Mouse (Mus musculus) neural tube, embryonic 10.5 days (tissue): ENCODE data around the gene St6galnac5.
"Not testable (repeated sequence)": the region's sequence is repeated elsewhere in the genome, so short reads cannot be mapped to it uniquely, and the experiment has no call there.

ENCODE experiments used
- DNase-seq: peaks from one replicate; pipeline ENCODE4 v3.0.0-alpha.2; 2017; ENCODE audit warnings: low spot score; ENCODE audit errors: extremely low spot score

St6galnac5 gene

DNA sequence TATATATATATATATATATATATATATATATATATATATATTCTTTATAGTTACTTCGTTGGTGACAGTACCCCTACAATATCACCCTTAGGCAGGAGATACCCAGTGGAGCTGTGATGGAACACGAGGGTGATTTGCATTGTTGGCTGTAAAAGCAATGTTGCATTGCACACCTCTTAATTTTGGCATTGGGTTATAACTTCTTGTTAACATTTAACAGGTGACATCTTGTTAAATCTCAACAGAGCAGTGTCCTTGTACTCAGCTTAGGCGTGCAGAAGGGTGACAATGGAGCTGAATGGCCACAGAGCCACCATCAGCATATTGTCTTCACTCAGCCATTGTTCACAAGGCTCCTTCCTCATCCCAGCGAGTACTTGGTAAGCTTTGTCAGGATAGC lies 185.8 kb downstream of the St6galnac5 start:
- DNase-seq = no peak

DNA sequence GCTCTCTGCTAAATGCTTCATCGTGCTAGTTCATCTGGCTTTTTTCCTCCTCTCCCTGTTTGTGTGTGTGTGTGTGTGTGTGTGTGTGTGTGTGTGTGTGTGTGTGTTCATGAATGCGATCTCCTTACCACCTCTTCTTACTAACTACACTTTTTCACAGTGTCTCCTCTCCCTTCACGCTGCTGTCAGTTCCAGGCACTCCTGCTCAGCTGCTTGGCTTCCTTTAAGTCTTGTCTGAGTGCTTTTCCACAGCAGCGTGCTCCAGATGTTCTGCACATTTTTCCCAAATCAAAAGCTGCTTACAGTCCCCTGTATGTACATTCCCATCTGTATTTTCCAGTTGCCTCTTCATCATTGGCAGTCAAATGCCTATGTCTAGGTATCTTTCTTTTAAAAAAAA lies 189.0 kb downstream of the St6galnac5 start:
- DNase-seq = no peak

DNA sequence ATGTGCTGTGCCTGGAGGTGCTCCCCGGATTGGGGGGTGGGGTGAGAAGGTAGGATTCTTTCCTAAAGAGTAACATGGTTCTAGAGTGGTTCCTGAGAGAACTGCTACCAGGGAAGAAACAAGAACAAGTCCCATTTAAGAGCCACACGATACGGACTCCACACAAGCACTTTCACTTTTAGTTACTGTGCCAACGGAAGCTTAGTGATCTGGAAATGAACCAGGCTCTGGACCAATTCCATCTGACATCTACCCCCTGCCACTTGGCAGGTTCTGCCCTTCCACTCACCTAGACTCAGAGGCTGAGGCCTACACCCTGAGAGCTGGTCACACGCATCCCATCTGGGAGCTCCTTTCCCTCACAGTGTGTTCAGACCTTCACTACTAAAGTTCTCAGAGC lies 189.4 kb downstream of the St6galnac5 start:
- DNase-seq = no peak

DNA sequence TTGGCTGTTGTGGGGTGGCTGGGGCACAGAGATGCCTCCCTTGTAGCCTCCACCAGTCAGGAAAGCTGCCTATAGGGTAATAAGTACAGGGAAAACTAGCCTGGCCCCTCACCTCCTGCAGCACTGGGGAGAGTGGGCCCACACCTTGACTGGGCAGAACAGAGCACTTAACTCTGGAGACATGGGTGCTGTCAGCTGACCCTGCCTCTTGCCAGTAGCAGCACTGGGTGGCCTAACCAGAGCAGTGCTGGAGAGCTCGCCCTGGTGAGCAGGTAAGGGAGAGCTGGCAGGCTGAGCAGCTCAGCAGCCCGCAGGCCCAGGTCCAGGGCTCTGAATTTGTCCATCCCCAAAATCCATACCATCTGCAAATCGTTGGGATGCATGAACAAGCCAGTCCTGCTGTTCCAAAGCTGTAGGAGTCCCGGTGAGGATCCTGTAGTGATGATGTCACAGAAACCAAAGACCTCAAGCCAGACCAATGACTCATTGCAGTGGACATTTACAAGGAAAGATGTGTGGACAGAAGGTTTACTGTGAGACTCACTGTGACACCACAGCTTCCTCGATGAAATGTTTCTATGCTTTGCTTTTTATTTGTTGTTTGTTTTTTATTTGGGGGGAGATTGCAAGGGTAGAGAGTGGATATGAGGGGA lies 193.6 kb downstream of the St6galnac5 start:
- DNase-seq = not testable (repeated sequence)

DNA sequence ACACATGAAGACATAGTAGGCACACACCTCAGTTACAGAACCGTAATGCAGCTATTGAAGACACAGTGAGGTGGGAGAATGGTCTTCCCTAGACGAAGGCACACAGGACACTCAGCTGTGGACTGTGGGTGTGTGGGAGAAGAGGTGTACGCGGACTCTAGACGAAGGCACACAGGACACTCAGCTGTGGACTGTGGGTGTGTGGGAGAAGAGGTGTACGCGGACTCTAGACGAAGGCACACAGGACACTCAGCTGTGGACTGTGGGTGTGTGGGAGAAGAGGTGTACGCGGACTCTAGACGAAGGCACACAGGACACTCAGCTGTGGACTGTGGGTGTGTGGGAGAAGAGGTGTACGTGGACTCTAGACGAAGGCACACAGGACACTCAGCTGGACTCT lies 197.7 kb downstream of the St6galnac5 start:
- DNase-seq = not testable (repeated sequence)

- DNase-seq = peak; percentile 71
These were observed 198.3 kb downstream of the St6galnac5 start for GRCm38 (mm10) chr3:152783792-152784191.

DNA sequence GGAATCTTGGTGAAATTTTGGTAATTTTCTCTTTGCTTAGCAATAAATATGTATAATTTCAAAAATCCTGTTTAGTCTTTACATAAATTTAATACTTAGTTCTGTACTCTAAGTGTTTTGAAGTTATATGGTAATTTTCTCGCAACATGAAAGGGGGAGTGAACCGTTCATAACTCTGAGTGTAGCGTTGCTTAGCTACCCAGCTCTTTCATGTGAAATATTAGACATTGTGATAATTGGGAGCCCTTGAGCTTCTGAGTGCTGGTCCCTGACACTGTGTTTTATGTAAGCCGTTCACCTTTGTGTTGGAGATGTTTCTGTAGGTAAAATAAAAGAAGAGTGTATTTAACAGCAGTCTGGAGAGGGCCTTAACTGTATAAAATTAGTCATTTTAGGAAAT lies 202.2 kb downstream of the St6galnac5 start:
- no peak for DNase-seq

DNA sequence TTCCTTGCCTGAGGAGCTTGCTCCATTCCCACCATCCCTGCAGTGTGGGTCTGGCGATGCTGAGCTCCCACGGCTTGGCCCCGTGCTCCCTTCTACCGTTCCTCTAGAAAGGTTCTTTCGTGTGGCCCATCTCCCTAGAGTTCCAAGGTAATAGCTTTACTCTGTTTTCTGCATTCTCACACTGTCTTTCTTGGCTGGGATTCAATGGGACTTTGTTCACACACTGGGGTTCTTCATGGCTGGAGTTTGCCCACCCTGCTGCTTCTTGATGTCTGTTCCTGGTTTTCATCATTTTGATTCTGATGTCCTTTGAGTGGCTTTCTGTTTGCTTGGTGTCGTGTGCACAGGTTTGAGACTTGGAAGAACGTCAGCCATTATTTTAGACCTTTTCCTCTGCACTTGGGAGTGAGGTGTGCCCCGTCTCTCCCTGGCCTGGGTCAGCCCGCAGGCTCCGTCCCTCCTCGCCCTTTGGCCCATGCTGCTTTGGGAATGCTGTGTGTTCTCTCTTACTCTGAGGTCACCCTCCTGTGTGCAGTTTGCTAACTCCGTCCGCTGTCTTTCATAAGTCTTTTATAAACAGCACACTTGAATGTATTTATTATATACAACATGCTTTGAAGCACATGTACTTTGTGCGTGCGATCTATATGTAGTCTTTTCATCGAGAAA lies 205.0 kb downstream of the St6galnac5 start:
- no peak for DNase-seq

DNA sequence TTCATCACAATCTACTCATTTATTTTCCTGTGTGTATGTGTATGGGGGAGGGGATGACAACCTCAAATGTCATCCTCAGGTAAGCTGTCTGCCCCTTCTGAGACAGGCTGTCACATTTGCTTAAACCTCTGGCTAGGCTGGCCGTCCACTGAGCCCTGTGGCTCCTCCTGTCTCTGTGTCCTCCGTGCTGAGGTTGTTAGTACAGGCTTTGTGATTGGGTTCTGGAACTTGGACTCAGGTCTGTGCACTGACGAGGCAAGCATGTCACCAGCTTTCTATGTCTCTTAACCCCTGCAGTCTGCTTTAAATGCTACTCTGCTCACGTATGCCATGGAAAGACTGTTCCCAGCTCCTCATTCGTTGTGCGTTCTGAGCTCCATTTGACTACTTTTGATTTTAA lies 205.7 kb downstream of the St6galnac5 start:
- no peak for DNase-seq

DNA sequence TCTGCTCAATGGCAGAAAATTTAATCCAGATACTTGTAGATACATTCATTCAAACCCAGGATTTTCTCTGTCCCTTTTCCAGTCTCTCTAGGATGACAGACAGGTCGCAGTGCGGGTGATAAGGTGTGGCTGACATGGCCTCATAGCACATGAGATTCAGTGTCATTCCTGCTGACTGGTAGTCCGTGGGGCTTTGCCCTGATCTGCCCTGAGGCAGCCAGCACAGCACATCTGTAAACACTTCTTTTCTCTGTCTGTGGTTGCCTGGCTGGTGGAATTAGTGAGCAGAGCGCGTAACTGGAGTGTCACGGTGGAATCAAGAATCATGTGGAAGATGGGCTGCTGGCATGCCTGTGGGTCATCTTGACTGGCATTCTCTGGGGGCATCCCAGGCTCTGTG lies 212.0 kb downstream of the St6galnac5 start:
- DNase-seq = no peak

GRCm38 (mm10) chr3:152767485-152767884 lies 214.6 kb downstream of the St6galnac5 start:
- no peak for DNase-seq
